Mouse (Mus musculus): Measurements from ENCODE around the gene Gm340. TPM values are rescaled to one million over a fixed set of nuclear protein-coding genes. Genes with fewer than 3 reads are reported as not detected.

The Gm340 gene
- polyA plus RNA-seq, 1 experiment from 2014 or later, result 0.82 TPM

GRCm38 (mm10) chr19:41606208-41606987, 24.2 kb downstream of the Gm340 start:
- WGBS, result 69% methylated on average over 10 of the region's 10 CpGs
- H3K4me3 ChIP-seq (ENCODE audit: low read depth, low read length), result no peak overlapping the region
- H3K27me3 ChIP-seq (ENCODE audit: control insufficient read depth, insufficient read depth, low read length), result no peaks in the 10 kb centered on the region
- H3K27ac ChIP-seq (replicated peaks), result no peak overlapping the region
- H3K4me1 ChIP-seq (replicated peaks; ENCODE audit: control insufficient read depth, insufficient read depth), result no peaks in the 10 kb centered on the region
- ATAC-seq (ENCODE audit: low FRiP score, low TSS enrichment) (no peak), DNase-seq (ENCODE audit: low spot score) (peak; percentile 48)
- TF ChIP-seq CTCF (IDR thresholded peaks at IDR 0.05; ENCODE audit: low read depth), result no peak
- TF ChIP-seq EP300 (optimal IDR thresholded peaks at IDR 0.05), result no peak
- H3K4me2 ChIP-seq (replicated peaks; ENCODE audit: low read depth), result no peak overlapping the region
- no peaks in the 10 kb centered on the region for H3K36me3 ChIP-seq (ENCODE audit: control insufficient read depth, insufficient read depth, low read length)
- H3K9me3 ChIP-seq (ENCODE audit: control insufficient read depth, low read length), result no peaks in the 10 kb centered on the region
- no peak overlapping the region for H3K9ac ChIP-seq (ENCODE audit: low read length)

GRCm38 (mm10) chr19:41611683-41612082, 29.5 kb downstream of the Gm340 start:
- 69% methylated on average over 6 of the region's 6 CpGs for WGBS
- TF ChIP-seq CTCF (IDR thresholded peaks at IDR 0.05; ENCODE audit: low read depth) (no peak), EP300 (optimal IDR thresholded peaks at IDR 0.05) (no peak)
- H3K27me3 ChIP-seq (ENCODE audit: control insufficient read depth, insufficient read depth, low read length), result no peaks in the 10 kb centered on the region
- no peak overlapping the region for H3K4me2 ChIP-seq (replicated peaks; ENCODE audit: low read depth)
- no peaks in the 10 kb centered on the region for H3K4me1 ChIP-seq (replicated peaks; ENCODE audit: control insufficient read depth, insufficient read depth)
- DNase-seq (ENCODE audit: low spot score), result no peak
- no peak overlapping the region for H3K4me3 ChIP-seq (ENCODE audit: low read depth, low read length)
- H3K9ac ChIP-seq (ENCODE audit: low read length), result no peak overlapping the region
- ATAC-seq (ENCODE audit: low FRiP score, low TSS enrichment), result no peak
- H3K36me3 ChIP-seq (ENCODE audit: control insufficient read depth, insufficient read depth, low read length), result no peaks in the 10 kb centered on the region
- no peak overlapping the region for H3K27ac ChIP-seq (replicated peaks)
- no peaks in the 10 kb centered on the region for H3K9me3 ChIP-seq (ENCODE audit: control insufficient read depth, low read length)

- Histone ChIP-seq H3K9ac (ENCODE audit: low read length) (no peak overlapping the region), H3K27me3 (ENCODE audit: control insufficient read depth, insufficient read depth, low read length) (no peaks in the 10 kb centered on the region), H3K4me1 (replicated peaks; ENCODE audit: control insufficient read depth, insufficient read depth) (no peaks in the 10 kb centered on the region), H3K4me2 (replicated peaks; ENCODE audit: low read depth) (no peak overlapping the region), H3K36me3 (ENCODE audit: control insufficient read depth, insufficient read depth, low read length) (no peaks in the 10 kb centered on the region), H3K27ac (replicated peaks) (no peak overlapping the region), H3K4me3 (ENCODE audit: low read depth, low read length) (no peak overlapping the region), H3K9me3 (ENCODE audit: control insufficient read depth, low read length) (no peaks in the 10 kb centered on the region)
- ATAC-seq (ENCODE audit: low FRiP score, low TSS enrichment) (no peak), DNase-seq (ENCODE audit: low spot score) (no peak)
- TF ChIP-seq EP300 (optimal IDR thresholded peaks at IDR 0.05), result no peak
- TF ChIP-seq CTCF (IDR thresholded peaks at IDR 0.05; ENCODE audit: low read depth), result no peak
- 38% methylated on average over 16 of the region's 16 CpGs for WGBS
These were observed 31.3 kb downstream of the Gm340 start for GRCm38 (mm10) chr19:41613325-41614087.

GRCm38 (mm10) chr19:41615606-41616224, 33.5 kb downstream of the Gm340 start:
- Histone ChIP-seq H3K9ac (ENCODE audit: low read length) (no peak overlapping the region), H3K4me1 (replicated peaks; ENCODE audit: control insufficient read depth, insufficient read depth) (no peaks in the 10 kb centered on the region), H3K27me3 (ENCODE audit: control insufficient read depth, insufficient read depth, low read length) (no peaks in the 10 kb centered on the region), H3K4me2 (replicated peaks; ENCODE audit: low read depth) (no peak overlapping the region), H3K27ac (replicated peaks) (no peak overlapping the region), H3K9me3 (ENCODE audit: control insufficient read depth, low read length) (no peaks in the 10 kb centered on the region), H3K4me3 (ENCODE audit: low read depth, low read length) (no peak overlapping the region), H3K36me3 (ENCODE audit: control insufficient read depth, insufficient read depth, low read length) (no peaks in the 10 kb centered on the region)
- DNase-seq (ENCODE audit: low spot score) (no peak), ATAC-seq (ENCODE audit: low FRiP score, low TSS enrichment) (no peak)
- WGBS, result 68% methylated on average over 11 of the region's 11 CpGs
- TF ChIP-seq CTCF (IDR thresholded peaks at IDR 0.05; ENCODE audit: low read depth), result no peak
- TF ChIP-seq EP300 (optimal IDR thresholded peaks at IDR 0.05), result no peak

- 92% methylated on average over 6 of the region's 6 CpGs for WGBS
- Histone ChIP-seq H3K36me3 (ENCODE audit: control insufficient read depth, insufficient read depth, low read length) (no peaks in the 10 kb centered on the region), H3K9ac (ENCODE audit: low read length) (no peak overlapping the region), H3K27me3 (ENCODE audit: control insufficient read depth, insufficient read depth, low read length) (no peaks in the 10 kb centered on the region), H3K4me2 (replicated peaks; ENCODE audit: low read depth) (no peak overlapping the region), H3K4me1 (replicated peaks; ENCODE audit: control insufficient read depth, insufficient read depth) (no peaks in the 10 kb centered on the region), H3K9me3 (ENCODE audit: control insufficient read depth, low read length) (no peaks in the 10 kb centered on the region), H3K4me3 (ENCODE audit: low read depth, low read length) (no peak overlapping the region), H3K27ac (replicated peaks) (no peak overlapping the region)
- DNase-seq (ENCODE audit: low spot score), result no peak
- no peak for ATAC-seq (ENCODE audit: low FRiP score, low TSS enrichment)
- TF ChIP-seq EP300 (optimal IDR thresholded peaks at IDR 0.05), result no peak
- TF ChIP-seq CTCF (IDR thresholded peaks at IDR 0.05; ENCODE audit: low read depth), result no peak
These were observed 34.1 kb downstream of the Gm340 start for GRCm38 (mm10) chr19:41616274-41616673.

All from stomach, postnatal 0 days (tissue).